Mouse (Mus musculus) lung, embryonic 15.5 days (tissue): ENCODE data around the gene AC170998.1. TPM values are rescaled to one million over a fixed set of nuclear protein-coding genes. Genes with fewer than 3 reads are reported as not detected.

Source experiments
- ATAC-seq: fragments of 200-750 bp; cut with Nextera tagmentation; 2 replicates; pipeline ENCODE4 v1.8.0; 2017; ENCODE audit warnings: moderate number of reproducible peaks, borderline replicate concordance; ENCODE audit not compliant: low FRiP score, low TSS enrichment; ENCODE audit errors: extremely low read depth
- H3K27ac ChIP-seq: fragments of 300-500 bp; sonication (generic); 2 replicates; pipeline ENCODE4 v1.5.1; 2015; ENCODE audit warnings: moderate library complexity, mild to moderate bottlenecking, inconsistent platforms
- H3K27me3 ChIP-seq: fragments of 300-500 bp; sonication (generic); 2 replicates; pipeline ENCODE4 v1.6.1; 2015; ENCODE audit warnings: inconsistent platforms
- H3K36me3 ChIP-seq: fragments of 300-500 bp; sonication (generic); 2 replicates; pipeline ENCODE4 v1.6.1; 2015; ENCODE audit warnings: inconsistent platforms
- H3K4me1 ChIP-seq: fragments of 300-500 bp; sonication (generic); 2 replicates; pipeline ENCODE4 v1.6.1; 2015; ENCODE audit warnings: inconsistent platforms
- H3K4me2 ChIP-seq: fragments of 300-500 bp; sonication (generic); 2 replicates; pipeline ENCODE4 v1.6.1; 2015; ENCODE audit warnings: inconsistent platforms, mild to moderate bottlenecking, moderate library complexity
- H3K4me3 ChIP-seq: fragments of 300-500 bp; sonication (generic); 2 replicates; pipeline ENCODE4 v1.5.1; 2015; ENCODE audit warnings: mild to moderate bottlenecking, inconsistent platforms
- H3K9ac ChIP-seq: fragments of 300-500 bp; sonication (generic); 2 replicates; pipeline ENCODE4 v1.6.1; 2015; ENCODE audit warnings: inconsistent platforms
- H3K9me3 ChIP-seq: fragments of 300-500 bp; sonication (generic); 2 replicates; pipeline ENCODE4 v1.6.1; 2016; ENCODE audit warnings: inconsistent platforms
- WGBS: fragments of 180-500 bp; shearing (Covaris S2); methylation state at CpG from one replicate; pipeline ENCODE4 v1.1.7; 2015; 5-methylcytosine and 5-hydroxymethylcytosine counted together
- polyA plus RNA-seq: library from polyadenylated mRNA; unstranded; fragments of >200 nt; fragmentation: Nextera tagmentation; extraction: Ambion mirVana; gene quantifications from 2 replicates; pipeline ENCODE4 v1.2.1, GENCODE M21; 2015

Gene AC170998.1
- polyA plus RNA-seq, 1 experiment from 2014 or later: 3.0 TPM

GRCm38 (mm10) chr17:28735317-28736105, 9.6 kb downstream of the AC170998.1 start:
- Histone ChIP-seq H3K36me3 (peaks cover 66% of the 10 kb centered on the region), H3K4me3 (no peak overlapping the region), H3K4me1 (no peaks in the 10 kb centered on the region), H3K9me3 (no peaks in the 10 kb centered on the region), H3K9ac (no peak overlapping the region), H3K27me3 (no peaks in the 10 kb centered on the region), H3K4me2 (no peak overlapping the region), H3K27ac (no peak overlapping the region)
- no peak for ATAC-seq
- 77% methylated on average over 6 of the region's 6 CpGs for WGBS

GRCm38 (mm10) chr17:28736486-28736885, 10.6 kb downstream of the AC170998.1 start:
- 67% methylated on average over 4 of the region's 4 CpGs for WGBS
- peaks cover 64% of the 10 kb centered on the region for H3K36me3 ChIP-seq
- H3K9me3 ChIP-seq: no peaks in the 10 kb centered on the region

GRCm38 (mm10) chr17:28737973-28738372, 12.1 kb downstream of the AC170998.1 start:
- 75% methylated on average over 4 of the region's 4 CpGs for WGBS
- Histone ChIP-seq H3K4me2 (no peak overlapping the region), H3K4me3 (no peak overlapping the region), H3K4me1 (no peaks in the 10 kb centered on the region), H3K36me3 (peaks cover 63% of the 10 kb centered on the region), H3K27me3 (no peaks in the 10 kb centered on the region), H3K9me3 (no peaks in the 10 kb centered on the region), H3K9ac (no peak overlapping the region), H3K27ac (no peak overlapping the region)
- no peak for ATAC-seq

More at GRCm38 (mm10) chr17:28736486-28736885, 10.6 kb downstream of the AC170998.1 start:
- H3K27me3 ChIP-seq: no peaks in the 10 kb centered on the region
- H3K9ac ChIP-seq: no peak overlapping the region
- H3K4me1 ChIP-seq: no peaks in the 10 kb centered on the region
- H3K4me2 ChIP-seq: no peak overlapping the region
- no peak overlapping the region for H3K4me3 ChIP-seq
- H3K27ac ChIP-seq: no peak overlapping the region
- ATAC-seq: no peak

- H3K4me3 ChIP-seq: no peak overlapping the region
- no peak overlapping the region for H3K9ac ChIP-seq
- H3K27me3 ChIP-seq: no peaks in the 10 kb centered on the region
- peaks cover 67% of the 10 kb centered on the region for H3K36me3 ChIP-seq
- no peak overlapping the region for H3K27ac ChIP-seq
- no peaks in the 10 kb centered on the region for H3K4me1 ChIP-seq
- WGBS: 93% methylated on average over 6 of the region's 6 CpGs
- H3K4me2 ChIP-seq: no peak overlapping the region
- ATAC-seq: no peak
- no peaks in the 10 kb centered on the region for H3K9me3 ChIP-seq
These were observed 13.4 kb downstream of the AC170998.1 start for GRCm38 (mm10) chr17:28739244-28739643.

GRCm38 (mm10) chr17:28743145-28743866, 17.4 kb downstream of the AC170998.1 start:
- ATAC-seq: no peak
- Histone ChIP-seq H3K27me3 (no peaks in the 10 kb centered on the region), H3K4me3 (no peak overlapping the region), H3K9me3 (no peaks in the 10 kb centered on the region), H3K4me2 (no peak overlapping the region), H3K9ac (no peak overlapping the region), H3K27ac (no peak overlapping the region; the same call in 1 of the 2 replicates), H3K36me3 (peaks cover 96% of the 10 kb centered on the region), H3K4me1 (no peaks in the 10 kb centered on the region)
- 67% methylated on average over 11 of the region's 11 CpGs for WGBS

GRCm38 (mm10) chr17:28743916-28744315, 18.0 kb downstream of the AC170998.1 start:
- WGBS: 91% methylated on average over 9 of the region's 9 CpGs

GRCm38 (mm10) chr17:28745773-28746172, 19.9 kb downstream of the AC170998.1 start:
- Histone ChIP-seq H3K4me2 (no peak overlapping the region), H3K4me3 (no peak overlapping the region), H3K4me1 (no peaks in the 10 kb centered on the region), H3K36me3 (peaks cover 81% of the 10 kb centered on the region), H3K27ac (no peak overlapping the region), H3K9me3 (no peaks in the 10 kb centered on the region), H3K9ac (no peak overlapping the region), H3K27me3 (no peaks in the 10 kb centered on the region)
- no peak for ATAC-seq
- WGBS: 87% methylated on average over 6 of the region's 6 CpGs

More at GRCm38 (mm10) chr17:28743916-28744315, 18.0 kb downstream of the AC170998.1 start:
- Histone ChIP-seq H3K4me2 (no peak overlapping the region), H3K4me3 (no peak overlapping the region), H3K9ac (no peak overlapping the region), H3K4me1 (no peaks in the 10 kb centered on the region), H3K9me3 (no peaks in the 10 kb centered on the region), H3K27ac (no peak overlapping the region), H3K36me3 (peaks cover 97% of the 10 kb centered on the region), H3K27me3 (no peaks in the 10 kb centered on the region)
- no peak for ATAC-seq

GRCm38 (mm10) chr17:28748001-28748400, 22.1 kb downstream of the AC170998.1 start:
- Histone ChIP-seq H3K4me2 (no peak overlapping the region), H3K9ac (no peak overlapping the region), H3K27ac (no peak overlapping the region), H3K27me3 (no peaks in the 10 kb centered on the region), H3K4me3 (no peak overlapping the region), H3K4me1 (no peaks in the 10 kb centered on the region), H3K36me3 (peaks cover 62% of the 10 kb centered on the region), H3K9me3 (no peaks in the 10 kb centered on the region)
- ATAC-seq: no peak
- 85% methylated on average over 4 of the region's 4 CpGs for WGBS

GRCm38 (mm10) chr17:28750580-28750979, 24.7 kb downstream of the AC170998.1 start:
- Histone ChIP-seq H3K27me3 (no peaks in the 10 kb centered on the region), H3K9me3 (no peaks in the 10 kb centered on the region), H3K27ac (no peak overlapping the region), H3K9ac (no peak overlapping the region), H3K4me1 (no peaks in the 10 kb centered on the region), H3K36me3 (peaks cover 36% of the 10 kb centered on the region), H3K4me2 (no peak overlapping the region), H3K4me3 (no peak overlapping the region)
- no peak for ATAC-seq
- 73% methylated on average over 6 of the region's 6 CpGs for WGBS

- Histone ChIP-seq H3K4me2 (no peak overlapping the region), H3K36me3 (no peaks in the 10 kb centered on the region), H3K9me3 (no peaks in the 10 kb centered on the region), H3K27ac (no peak overlapping the region), H3K4me1 (no peaks in the 10 kb centered on the region), H3K9ac (no peak overlapping the region), H3K27me3 (no peaks in the 10 kb centered on the region), H3K4me3 (no peak overlapping the region)
- no peak for ATAC-seq
- WGBS: 62% methylated on average over 5 of the region's 5 CpGs
These were observed 30.6 kb downstream of the AC170998.1 start for GRCm38 (mm10) chr17:28756447-28756846.

- no peak for ATAC-seq
- no peaks in the 10 kb centered on the region for H3K27me3 ChIP-seq
- H3K9me3 ChIP-seq: no peaks in the 10 kb centered on the region
- no peak overlapping the region for H3K27ac ChIP-seq
- H3K4me2 ChIP-seq: no peak overlapping the region
- H3K4me1 ChIP-seq: no peaks in the 10 kb centered on the region
- no peak overlapping the region for H3K4me3 ChIP-seq
- H3K9ac ChIP-seq: no peak overlapping the region
- WGBS: 58% methylated on average over 2 of the region's 2 CpGs
- H3K36me3 ChIP-seq: no peaks in the 10 kb centered on the region
These were observed 31.6 kb downstream of the AC170998.1 start for GRCm38 (mm10) chr17:28757470-28757869.

GRCm38 (mm10) chr17:28760736-28761312, 34.9 kb downstream of the AC170998.1 start:
- Histone ChIP-seq H3K9me3 (no peaks in the 10 kb centered on the region), H3K4me3 (no peak overlapping the region), H3K27ac (no peak overlapping the region), H3K4me2 (no peak overlapping the region), H3K27me3 (no peaks in the 10 kb centered on the region), H3K4me1 (no peaks in the 10 kb centered on the region), H3K9ac (no peak overlapping the region), H3K36me3 (no peaks in the 10 kb centered on the region)
- no peak for ATAC-seq
- WGBS: 47% methylated on average over 8 of the region's 8 CpGs
